Mouse (Mus musculus) liver, embryonic 12.5 days (tissue): ENCODE data around the gene Llcfc1. TPM values are rescaled to one million over a fixed set of nuclear protein-coding genes. Genes with fewer than 3 reads are reported as not detected.

Experiments
- ATAC-seq: fragments of 200-750 bp; cut with Nextera tagmentation; 2 replicates; pipeline ENCODE4 v1.8.0; 2017; ENCODE audit warnings: moderate number of reproducible peaks, mild to moderate bottlenecking, moderate library complexity
- H3K27ac ChIP-seq: fragments of 300-500 bp; sonication (generic); 2 replicates; pipeline ENCODE4 v1.5.1; 2016; ENCODE audit warnings: mild to moderate bottlenecking
- H3K27me3 ChIP-seq: fragments of 300-500 bp; sonication (generic); replicated peaks from 2 replicates; pipeline ENCODE4 v1.6.1; 2016; ENCODE audit warnings: mild to moderate bottlenecking, moderate library complexity
- H3K36me3 ChIP-seq: fragments of 300-500 bp; sonication (generic); 2 replicates; pipeline ENCODE4 v1.6.1; 2016; ENCODE audit warnings: mild to moderate bottlenecking, moderate library complexity
- H3K4me1 ChIP-seq: fragments of 300-500 bp; sonication (generic); 2 replicates; pipeline ENCODE4 v1.6.1; 2016
- H3K4me2 ChIP-seq: fragments of 300-500 bp; sonication (generic); 2 replicates; pipeline ENCODE4 v1.6.1; 2016; ENCODE audit warnings: mild to moderate bottlenecking, moderate library complexity
- H3K4me3 ChIP-seq: fragments of 300-500 bp; sonication (generic); 2 replicates; pipeline ENCODE4 v1.5.1; 2016; ENCODE audit warnings: mild to moderate bottlenecking, moderate library complexity
- H3K9ac ChIP-seq: fragments of 300-500 bp; sonication (generic); 2 replicates; pipeline ENCODE4 v1.6.1; 2016; ENCODE audit warnings: mild to moderate bottlenecking, moderate library complexity
- H3K9me3 ChIP-seq: fragments of 300-500 bp; sonication (generic); replicated peaks from 2 replicates; pipeline ENCODE4 v1.6.1; 2016; ENCODE audit warnings: mild to moderate bottlenecking, moderate library complexity
- WGBS: fragments of 180-500 bp; shearing (Covaris S2); methylation state at CpG from one replicate; pipeline ENCODE4 v1.1.7; 2016; ENCODE audit not compliant: insufficient replicate concordance; 5-methylcytosine and 5-hydroxymethylcytosine counted together
- polyA plus RNA-seq: library from polyadenylated mRNA; unstranded; fragments of >200 nt; fragmentation: Nextera tagmentation; extraction: Ambion mirVana; gene quantifications from 2 replicates; pipeline ENCODE4 v1.2.1, GENCODE M21; 2016

Gene Llcfc1
- polyA plus RNA-seq, 1 experiment from 2014 or later = not detected

GRCm38 (mm10) chr6:41658487-41658886, 25.7 kb upstream of the Llcfc1 start:
- WGBS = 11% methylated on average over 1 of the region's 1 CpGs
- H3K4me2 ChIP-seq = no peak overlapping the region

DNA sequence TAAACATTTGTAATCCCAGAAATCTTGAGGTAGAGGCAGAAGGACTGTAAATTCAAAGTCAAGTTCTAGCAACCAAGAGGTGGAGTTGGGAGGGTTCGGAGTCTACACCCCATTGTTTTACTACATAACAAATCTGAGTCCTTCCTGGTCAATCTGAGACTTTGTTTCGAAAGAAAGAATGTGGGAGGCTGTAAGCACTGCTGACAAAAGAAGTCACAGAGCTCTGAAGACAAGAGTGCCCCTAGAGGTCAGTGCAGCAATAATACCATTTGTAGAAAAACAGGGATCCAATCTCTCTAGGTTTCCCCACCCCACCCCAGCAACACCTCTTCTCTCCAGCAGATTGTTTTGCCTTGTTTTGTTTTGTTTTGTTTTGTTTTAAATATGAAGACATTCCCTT, 21.9 kb upstream of the Llcfc1 start:
- Histone ChIP-seq H3K9ac (no peak overlapping the region), H3K4me3 (no peak overlapping the region), H3K4me1 (no peaks in the 10 kb centered on the region), H3K9me3 (no peaks in the 10 kb centered on the region), H3K4me2 (no peak overlapping the region), H3K27me3 (no peaks in the 10 kb centered on the region), H3K36me3 (no peaks in the 10 kb centered on the region), H3K27ac (no peak overlapping the region)
- no peak for ATAC-seq
- WGBS = 33% methylated on average over 2 of the region's 2 CpGs

More at GRCm38 (mm10) chr6:41658487-41658886, 25.7 kb upstream of the Llcfc1 start:
- Histone ChIP-seq H3K27ac (no peak overlapping the region), H3K4me1 (no peaks in the 10 kb centered on the region), H3K4me3 (no peak overlapping the region), H3K36me3 (no peaks in the 10 kb centered on the region), H3K9ac (no peak overlapping the region), H3K27me3 (no peaks in the 10 kb centered on the region), H3K9me3 (no peaks in the 10 kb centered on the region)
- no peak for ATAC-seq

DNA sequence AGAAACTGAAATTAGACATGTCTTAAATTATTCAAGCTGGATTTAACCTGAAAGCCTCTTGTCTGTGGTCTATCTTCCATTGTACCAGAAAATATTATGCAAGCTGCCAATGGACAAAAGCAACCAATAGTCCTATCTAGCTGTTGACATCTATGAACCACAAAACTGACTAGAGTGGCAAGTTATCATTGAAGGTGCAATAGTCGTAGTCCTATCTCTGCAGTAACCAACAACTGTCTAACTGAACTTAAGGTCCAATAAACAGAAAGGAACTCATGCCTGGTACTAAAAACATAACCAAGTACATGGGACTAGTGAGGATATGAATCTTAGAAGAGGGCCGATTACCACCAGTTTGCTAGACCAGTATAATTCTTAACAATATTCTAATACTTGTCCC, 7.7 kb upstream of the Llcfc1 start:
- Histone ChIP-seq H3K27ac (no peak overlapping the region), H3K4me3 (no peak overlapping the region), H3K9me3 (no peaks in the 10 kb centered on the region), H3K4me2 (no peak overlapping the region), H3K9ac (no peak overlapping the region), H3K27me3 (peaks cover 6% of the 10 kb centered on the region), H3K36me3 (no peaks in the 10 kb centered on the region), H3K4me1 (no peaks in the 10 kb centered on the region)
- 0 out of 2 replicates have a peak, but pooled peaks have one; percentile 32 for ATAC-seq
- WGBS = 56% methylated on average over 2 of the region's 2 CpGs

DNA sequence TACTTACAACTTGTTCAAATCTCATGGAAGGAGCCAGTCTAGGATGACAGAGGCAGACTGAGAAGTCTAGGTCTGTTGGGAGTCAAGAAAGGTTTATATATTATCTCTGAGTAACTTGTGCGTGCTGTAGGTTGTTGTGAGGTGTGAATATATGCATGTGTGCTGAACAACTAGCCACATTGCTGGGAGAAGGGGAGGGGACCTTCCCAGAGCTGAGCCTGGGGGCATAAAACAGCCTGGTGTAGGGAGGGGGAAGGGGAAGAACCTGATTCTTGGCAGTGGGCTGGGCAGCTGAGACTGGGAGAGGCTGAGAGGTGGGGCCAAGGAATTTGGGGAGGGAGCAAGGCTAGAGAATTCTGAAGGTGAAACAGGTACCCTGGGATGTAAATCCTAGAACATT, 3.6 kb upstream of the Llcfc1 start, which contains the start of gene Trpv5:
TSS of gene Trpv5 (minus strand) at position 101 of the 400 bp plus-strand sequence.
- WGBS = 83% methylated on average over 1 of the region's 1 CpGs
- Histone ChIP-seq H3K4me2 (no peak within 1 kb of the TSS), H3K27me3 (peaks cover 6% of the 10 kb centered on the region), H3K27ac (no peak within 1 kb of the TSS), H3K4me1 (peaks cover 17% of the 10 kb centered on the region), H3K36me3 (peaks cover 16% of the 10 kb centered on the region), H3K4me3 (no peak within 1 kb of the TSS), H3K9ac (no peak within 1 kb of the TSS), H3K9me3 (no peaks in the 10 kb centered on the region)
- ATAC-seq = no peak

DNA sequence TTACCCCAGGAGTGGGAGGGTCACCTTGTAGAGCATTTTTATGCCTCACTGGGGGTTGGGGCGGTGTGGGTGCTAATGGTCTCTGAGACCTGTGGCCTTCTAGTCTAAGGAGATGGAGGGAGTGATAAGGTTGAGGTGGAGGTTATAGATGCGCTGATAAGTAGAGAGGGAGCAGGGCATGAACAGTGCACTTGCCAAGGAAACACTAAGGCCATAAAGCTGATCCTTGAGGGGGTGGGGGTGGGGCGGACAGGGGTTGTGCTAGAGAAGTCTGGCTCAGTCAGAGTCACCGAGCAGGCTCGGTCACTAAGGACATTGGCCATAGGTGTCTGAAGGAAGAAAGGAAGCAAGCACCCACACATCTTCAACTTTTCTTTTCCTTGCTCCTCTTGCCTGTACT, 2.6 kb upstream of the Llcfc1 start:
- Histone ChIP-seq H3K27ac (no peak overlapping the region), H3K4me2 (no peak overlapping the region), H3K36me3 (peaks cover 25% of the 10 kb centered on the region), H3K4me1 (peaks cover 27% of the 10 kb centered on the region), H3K4me3 (no peak overlapping the region), H3K9me3 (no peaks in the 10 kb centered on the region), H3K27me3 (peaks cover 6% of the 10 kb centered on the region), H3K9ac (no peak overlapping the region)
- ATAC-seq = no peak
- WGBS = 67% methylated on average over 5 of the region's 5 CpGs

GRCm38 (mm10) chr6:41684911-41685310, 680 bp downstream of the Llcfc1 start:
- no peak overlapping the region for H3K9ac ChIP-seq
- peaks cover 5% of the 10 kb centered on the region for H3K27me3 ChIP-seq
- H3K36me3 ChIP-seq = peaks cover 58% of the 10 kb centered on the region
- WGBS = 16% methylated on average over 5 of the region's 5 CpGs
- ATAC-seq = peak; percentile 88
- H3K4me2 ChIP-seq = no peak overlapping the region
- no peak overlapping the region for H3K4me3 ChIP-seq
- no peaks in the 10 kb centered on the region for H3K9me3 ChIP-seq
- H3K27ac ChIP-seq = peak overlapping the region; percentile 68
- H3K4me1 ChIP-seq = peaks cover 56% of the 10 kb centered on the region

GRCm38 (mm10) chr6:41685596-41685995, 1.4 kb downstream of the Llcfc1 start:
- H3K9me3 ChIP-seq = no peaks in the 10 kb centered on the region
- H3K36me3 ChIP-seq = peaks cover 65% of the 10 kb centered on the region
- H3K4me2 ChIP-seq = peak overlapping the region; percentile 7; the same call in 1 of the 2 replicates
- 79% methylated on average over 3 of the region's 3 CpGs for WGBS
- no peak for ATAC-seq
- H3K4me1 ChIP-seq = peaks cover 57% of the 10 kb centered on the region
- peak overlapping the region; percentile 41; the same call in 1 of the 2 replicates for H3K9ac ChIP-seq
- no peak overlapping the region for H3K4me3 ChIP-seq
- no peaks in the 10 kb centered on the region for H3K27me3 ChIP-seq
- H3K27ac ChIP-seq = peak overlapping the region; percentile 68

DNA sequence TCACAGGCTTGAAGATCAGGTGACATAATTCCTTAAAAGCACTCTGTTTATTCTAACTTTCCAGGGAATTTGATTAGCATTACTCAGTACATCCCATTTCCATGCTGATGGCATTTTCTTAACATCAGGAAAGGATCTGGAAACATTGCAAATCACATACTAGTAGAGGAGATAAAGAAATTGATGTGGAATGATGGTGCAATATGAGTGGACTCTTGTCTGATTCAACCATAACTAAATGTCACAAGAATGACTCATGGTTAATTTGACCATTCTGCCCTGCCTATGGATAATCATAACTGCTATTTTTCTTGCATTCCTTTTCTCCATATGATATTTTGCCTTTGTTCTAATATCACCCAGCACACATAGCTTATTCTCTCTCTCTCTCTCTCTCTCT, 8.0 kb downstream of the Llcfc1 start:
- Histone ChIP-seq H3K9me3 (no peaks in the 10 kb centered on the region), H3K27me3 (no peaks in the 10 kb centered on the region), H3K4me2 (no peak overlapping the region), H3K36me3 (peaks cover 94% of the 10 kb centered on the region), H3K4me3 (no peak overlapping the region), H3K27ac (no peak overlapping the region), H3K9ac (no peak overlapping the region), H3K4me1 (peaks cover 39% of the 10 kb centered on the region)
- no peak for ATAC-seq

DNA sequence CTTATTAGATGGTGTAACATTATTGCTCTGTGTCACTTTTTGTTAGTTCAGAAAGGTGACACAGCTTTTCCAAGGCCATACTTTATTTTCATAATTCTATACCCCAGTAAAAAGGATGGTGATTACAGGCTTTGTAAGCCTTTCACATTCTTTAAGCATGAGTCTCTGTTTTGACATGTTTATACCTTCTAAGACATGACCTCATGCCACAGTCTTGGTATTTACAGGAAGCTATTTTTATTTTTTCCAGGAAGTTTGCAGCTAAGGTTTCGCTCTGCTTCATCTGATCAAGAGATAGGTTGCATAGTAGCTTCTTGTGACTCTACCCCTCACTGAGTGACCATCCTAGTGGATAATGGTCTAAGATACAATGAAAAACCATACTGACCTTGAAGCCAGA, 10.2 kb downstream of the Llcfc1 start:
- no peak overlapping the region for H3K4me2 ChIP-seq
- peaks cover 94% of the 10 kb centered on the region for H3K36me3 ChIP-seq
- no peak overlapping the region for H3K4me3 ChIP-seq
- H3K9me3 ChIP-seq = no peaks in the 10 kb centered on the region
- ATAC-seq = no peak; the same call in 1 of the 2 replicates
- H3K4me1 ChIP-seq = peaks cover 36% of the 10 kb centered on the region
- H3K9ac ChIP-seq = no peak overlapping the region
- no peak overlapping the region for H3K27ac ChIP-seq
- WGBS = 83% methylated on average over 1 of the region's 1 CpGs
- no peaks in the 10 kb centered on the region for H3K27me3 ChIP-seq

DNA sequence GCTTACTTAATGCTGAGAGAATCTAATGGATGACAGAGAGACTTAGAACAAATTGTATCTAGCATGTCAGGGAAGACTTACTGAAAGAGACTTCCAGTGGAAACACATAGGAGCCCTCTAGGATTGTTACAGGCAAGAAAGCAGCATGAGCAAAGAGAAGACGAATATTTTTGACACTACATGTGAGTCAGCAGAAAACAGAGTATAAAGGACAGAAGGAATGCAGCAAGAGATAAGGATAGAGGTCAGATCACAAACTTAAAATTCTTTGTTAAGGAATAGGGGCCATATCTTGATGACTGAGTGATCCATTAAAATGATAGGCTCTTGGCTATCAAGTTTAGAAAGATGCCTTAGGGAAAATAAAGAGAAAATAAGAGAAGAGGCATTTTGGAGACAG, 17.0 kb downstream of the Llcfc1 start:
- peak overlapping the region; percentile 94 for H3K9ac ChIP-seq
- H3K9me3 ChIP-seq = no peaks in the 10 kb centered on the region
- peak overlapping the region; percentile 73 for H3K4me3 ChIP-seq
- peak overlapping the region; percentile 98 for H3K27ac ChIP-seq
- H3K36me3 ChIP-seq = peaks cover 63% of the 10 kb centered on the region
- H3K4me1 ChIP-seq = peaks cover 48% of the 10 kb centered on the region
- 19% methylated on average over 1 of the region's 1 CpGs for whole genome bisulfite sequencing
- no peak for ATAC-seq
- H3K4me2 ChIP-seq = peak overlapping the region; percentile 78
- no peaks in the 10 kb centered on the region for H3K27me3 ChIP-seq

- peaks cover 55% of the 10 kb centered on the region for H3K4me1 ChIP-seq
- H3K9ac ChIP-seq = peak overlapping the region; percentile 94
- peak overlapping the region; percentile 73 for H3K4me3 ChIP-seq
- 23% methylated on average over 2 of the region's 2 CpGs for WGBS
- peaks cover 48% of the 10 kb centered on the region for H3K36me3 ChIP-seq
- peak overlapping the region; percentile 78 for H3K4me2 ChIP-seq
- peak; percentile 59 for ATAC-seq
- no peaks in the 10 kb centered on the region for H3K9me3 ChIP-seq
- H3K27me3 ChIP-seq = no peaks in the 10 kb centered on the region
- peak overlapping the region; percentile 98 for H3K27ac ChIP-seq
Measured at GRCm38 (mm10) chr6:41702928-41703327, 18.7 kb downstream of the Llcfc1 start.

GRCm38 (mm10) chr6:41704123-41704522, 19.9 kb downstream of the Llcfc1 start, which contains the start of gene Kel:
Gene Kel (minus strand): TSS chr6:41704339.
- WGBS = 12% methylated on average over 1 of the region's 1 CpGs
- Histone ChIP-seq H3K27ac (peak within 1 kb of the TSS; percentile 98), H3K4me2 (peak within 1 kb of the TSS; percentile 78), H3K4me1 (peaks cover 52% of the 10 kb centered on the region), H3K4me3 (peak within 1 kb of the TSS; percentile 73), H3K36me3 (peaks cover 36% of the 10 kb centered on the region), H3K9me3 (no peaks in the 10 kb centered on the region), H3K27me3 (no peaks in the 10 kb centered on the region), H3K9ac (peak within 1 kb of the TSS; percentile 94)
- ATAC-seq = peak; percentile 82

DNA sequence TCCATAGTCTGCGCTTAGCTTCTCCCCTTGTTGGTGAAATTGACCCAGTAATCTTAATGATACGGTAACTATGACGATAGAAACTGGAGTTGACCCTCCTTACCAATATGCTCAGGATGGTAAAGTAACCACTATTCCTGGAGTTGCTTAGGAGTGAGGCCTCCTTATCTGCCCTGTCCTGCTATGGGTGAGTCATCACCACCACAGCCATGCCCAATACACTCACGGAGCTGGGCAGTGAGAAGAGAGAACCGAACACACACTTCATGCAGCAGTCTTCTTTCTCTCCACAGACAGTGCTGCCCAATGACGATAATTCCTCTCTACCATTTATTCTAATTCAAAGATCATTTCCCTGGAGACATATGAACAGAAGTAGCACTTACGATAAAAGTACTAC, 22.0 kb downstream of the Llcfc1 start:
- H3K4me3 ChIP-seq = peak overlapping the region; percentile 4; the same call in 1 of the 2 replicates
- H3K4me1 ChIP-seq = peaks cover 59% of the 10 kb centered on the region
- 24% methylated on average over 7 of the region's 7 CpGs for WGBS
- peaks cover 16% of the 10 kb centered on the region for H3K36me3 ChIP-seq
- no peaks in the 10 kb centered on the region for H3K9me3 ChIP-seq
- peak; percentile 89 for ATAC-seq
- H3K27me3 ChIP-seq = no peaks in the 10 kb centered on the region
- peak overlapping the region; percentile 98 for H3K27ac ChIP-seq
- H3K4me2 ChIP-seq = peak overlapping the region; percentile 78
- peak overlapping the region; percentile 61 for H3K9ac ChIP-seq
